Mouse (Mus musculus): ENCODE data around the gene Cntln.

DNA sequence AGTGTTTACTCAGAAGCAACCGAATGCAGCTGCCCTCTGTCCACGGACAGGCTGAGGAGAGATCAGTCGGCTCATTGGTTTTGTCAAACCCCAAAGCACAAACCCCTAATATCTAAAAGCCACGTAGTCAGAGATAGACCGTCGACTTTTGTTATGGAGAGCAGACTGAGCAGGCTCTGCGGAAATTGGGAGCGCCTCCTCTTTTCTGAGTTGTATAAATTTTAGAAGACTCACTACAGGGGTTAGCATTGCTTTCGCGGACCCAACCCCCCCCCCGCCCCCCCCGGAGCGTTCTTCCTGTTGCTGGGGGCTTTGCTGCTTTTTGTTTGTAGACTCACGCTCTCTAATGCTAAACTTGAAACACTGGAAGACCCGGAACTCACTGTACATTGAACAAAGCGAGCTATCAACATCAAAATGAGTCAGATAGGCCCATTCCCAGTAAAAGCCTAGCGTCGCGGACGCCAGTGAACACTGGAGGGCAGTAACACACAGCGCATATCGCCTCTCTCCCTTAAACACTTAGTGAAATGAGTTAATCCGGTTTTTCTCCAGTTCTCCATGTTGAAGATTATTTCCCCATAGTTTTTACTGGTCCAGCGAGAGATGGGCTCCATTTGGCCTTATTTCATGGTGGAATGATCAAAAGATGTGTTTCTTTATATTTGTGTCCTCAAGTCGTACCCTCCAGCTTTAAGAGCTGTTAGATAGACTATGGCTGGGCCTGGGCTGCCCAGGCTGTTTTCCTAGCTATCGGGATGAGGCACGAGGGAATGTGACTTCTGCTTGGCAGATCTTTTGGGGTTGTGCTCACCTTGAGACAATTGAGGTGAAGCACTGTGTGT lies 278.6 kb downstream of the Cntln start:
- TF ChIP-seq CTCF (IDR thresholded peaks at IDR 0.05; ENCODE audit: insufficient read depth, low read depth, low read length) (peak; percentile 46; the same call in 1 of the 2 replicates), POLR2A (IDR thresholded peaks at IDR 0.05; ENCODE audit: insufficient read depth, low read depth, low read length) (no peak)
